Mouse (Mus musculus) kidney, adult 2 months (tissue): ENCODE measurements at regions not wholly inside any gene's neighbourhood (a gene's known extent, or its start where the extent isn't known, plus 50 kb on each side); places are given as distances from the start of the nearest gene placed in this dataset.

Experiments used
- DNase-seq: peaks from one replicate; pipeline ENCODE4 v3.0.0; 2021
- H3K27ac ChIP-seq: fragments of 200-500 bp; 2 replicates; pipeline ENCODE4 v1.5.1; 2012; ENCODE audit warnings: low read depth, low read length, control low read depth, inconsistent platforms; ENCODE audit not compliant: insufficient read depth
- H3K27me3 ChIP-seq: fragments of 200-500 bp; replicated peaks from 2 replicates; pipeline ENCODE4 v1.6.1; 2012; ENCODE audit warnings: mild to moderate bottlenecking, moderate library complexity, low read length, inconsistent platforms; ENCODE audit not compliant: control insufficient read depth, insufficient read depth
- H3K36me3 ChIP-seq: fragments of 200-500 bp; 2 replicates; pipeline ENCODE4 v1.6.1; 2012; ENCODE audit warnings: mild to moderate bottlenecking, moderate library complexity, low read length, inconsistent platforms; ENCODE audit not compliant: control insufficient read depth, insufficient read depth
- H3K4me1 ChIP-seq: fragments of 200-500 bp; 2 replicates; pipeline ENCODE4 v1.6.1; 2011; ENCODE audit warnings: low read length; ENCODE audit not compliant: control insufficient read depth, insufficient read depth
- H3K4me3 ChIP-seq: fragments of 200-500 bp; 2 replicates; pipeline ENCODE4 v1.5.1; 2011; ENCODE audit warnings: mild to moderate bottlenecking, low read depth, low read length, control low read depth; ENCODE audit not compliant: insufficient read depth
- CTCF ChIP-seq: fragments of 200-500 bp; conservative IDR thresholded peaks from 2 replicates; pipeline ENCODE4 v1.5.1; 2011; ENCODE audit warnings: low read depth, mild to moderate bottlenecking, control low read depth, low read length, moderate library complexity, mixed read lengths; ENCODE audit not compliant: insufficient read depth, insufficient read length
- POLR2A ChIP-seq: fragments of 200-500 bp; IDR thresholded peaks from one replicate; pipeline ENCODE4 v1.6.1; 2011; ENCODE audit warnings: low read depth, low read length, control low read depth
- WGBS: fragments of 180-500 bp; shearing (Covaris S2); methylation state at CpG from one replicate; pipeline ENCODE4 v1.1.7; 2018; 5-methylcytosine and 5-hydroxymethylcytosine counted together

DNA sequence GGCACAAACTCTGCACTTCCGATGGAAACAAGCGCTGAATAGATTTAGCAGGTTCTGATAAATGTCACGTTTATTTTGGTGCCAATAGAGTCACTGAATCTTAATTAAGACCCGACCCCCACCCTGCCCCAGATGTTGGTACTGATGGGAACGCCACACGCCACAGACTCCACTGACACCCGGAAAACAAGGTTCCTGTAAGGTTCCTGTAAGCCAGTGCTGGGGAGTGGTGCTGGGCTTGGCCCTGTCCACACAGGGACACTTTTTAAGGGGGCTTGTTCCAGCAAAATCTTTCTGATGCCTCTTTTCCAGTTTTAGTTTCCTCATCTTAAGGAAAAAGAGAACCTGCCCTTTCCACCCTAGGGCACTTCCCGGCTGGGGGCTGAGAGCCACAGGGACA, 84.2 kb upstream of the Mafb start:
- Histone ChIP-seq H3K4me3 (no peak overlapping the region), H3K4me1 (peaks cover 8% of the 10 kb centered on the region; the same call in 1 of the 2 replicates), H3K27ac (peak overlapping the region; percentile 41; the same call in 1 of the 2 replicates), H3K27me3 (no peaks in the 10 kb centered on the region), H3K36me3 (no peaks in the 10 kb centered on the region)
- WGBS: 19% methylated on average over 8 of the region's 8 CpGs
- no peak for TF ChIP-seq POLR2A
- TF ChIP-seq CTCF: no peak
- DNase-seq: no peak

GRCm38 (mm10) chr2:160451481-160452238, 84.8 kb upstream of the Mafb start:
- peak overlapping the region; percentile 71; the same call in 1 of the 2 replicates for H3K27ac ChIP-seq
- H3K27me3 ChIP-seq: no peaks in the 10 kb centered on the region
- TF ChIP-seq POLR2A (no peak), CTCF (no peak)
- no peaks in the 10 kb centered on the region for H3K36me3 ChIP-seq
- H3K4me3 ChIP-seq: peak overlapping the region; percentile 51
- 2% methylated on average over 21 of the region's 21 CpGs for WGBS
- peak; percentile 84 for DNase-seq
- peaks cover 8% of the 10 kb centered on the region; the same call in 1 of the 2 replicates for H3K4me1 ChIP-seq

DNA sequence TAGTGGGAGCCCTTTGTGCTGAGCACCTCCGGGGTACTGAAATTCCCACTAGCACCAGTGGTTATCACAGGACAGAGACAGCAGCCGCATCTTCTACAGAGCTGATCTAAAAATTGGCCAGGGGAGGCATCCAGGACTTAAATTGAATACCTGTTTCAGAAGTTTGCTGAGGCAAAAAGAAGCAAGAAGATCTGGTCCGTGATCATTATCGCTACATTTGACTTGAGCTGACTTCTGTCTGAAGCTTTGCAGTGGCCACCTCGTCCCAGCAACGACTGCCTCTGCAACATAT, 85.3 kb upstream of the Mafb start:
- no peak for TF ChIP-seq POLR2A
- no peak for TF ChIP-seq CTCF
- no peak overlapping the region for H3K4me3 ChIP-seq
- no peaks in the 10 kb centered on the region for H3K27me3 ChIP-seq
- peaks cover 8% of the 10 kb centered on the region; the same call in 1 of the 2 replicates for H3K4me1 ChIP-seq
- no peaks in the 10 kb centered on the region for H3K36me3 ChIP-seq
- no peak overlapping the region for H3K27ac ChIP-seq
- no peak for DNase-seq
- WGBS: 31% methylated on average over 6 of the region's 6 CpGs

DNA sequence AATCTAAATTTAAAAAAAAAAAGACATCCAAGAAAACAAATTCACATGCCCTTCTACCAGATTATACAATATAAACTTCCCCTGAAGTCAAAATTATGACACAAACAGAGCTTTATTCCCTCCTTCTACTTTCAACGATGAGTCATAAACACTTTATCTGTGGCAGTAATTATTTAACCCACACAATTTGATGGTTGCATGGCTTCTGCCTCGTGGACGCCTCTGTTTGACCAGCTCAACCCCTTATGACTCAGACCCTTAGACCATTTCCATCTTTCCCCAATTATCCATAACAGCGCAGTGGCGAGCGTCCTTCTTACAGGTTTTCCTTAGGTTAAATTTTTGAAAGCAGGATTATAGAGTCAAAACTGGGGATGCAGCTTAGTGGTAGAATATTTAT, 85.9 kb upstream of the Mafb start:
- no peak for DNase-seq
- Histone ChIP-seq H3K27me3 (no peaks in the 10 kb centered on the region), H3K27ac (no peak overlapping the region), H3K4me3 (no peak overlapping the region), H3K36me3 (no peaks in the 10 kb centered on the region), H3K4me1 (peaks cover 8% of the 10 kb centered on the region; the same call in 1 of the 2 replicates)
- WGBS: 87% methylated on average over 6 of the region's 6 CpGs
- TF ChIP-seq POLR2A (no peak), CTCF (no peak)

GRCm38 (mm10) chr2:160455617-160456016, 88.8 kb upstream of the Mafb start:
- Histone ChIP-seq H3K27me3 (no peaks in the 10 kb centered on the region), H3K36me3 (no peaks in the 10 kb centered on the region), H3K4me3 (no peak overlapping the region), H3K27ac (no peak overlapping the region), H3K4me1 (no peaks in the 10 kb centered on the region)
- DNase-seq: no peak
- TF ChIP-seq CTCF (no peak), POLR2A (no peak)
- 71% methylated on average over 10 of the region's 10 CpGs for WGBS

DNA sequence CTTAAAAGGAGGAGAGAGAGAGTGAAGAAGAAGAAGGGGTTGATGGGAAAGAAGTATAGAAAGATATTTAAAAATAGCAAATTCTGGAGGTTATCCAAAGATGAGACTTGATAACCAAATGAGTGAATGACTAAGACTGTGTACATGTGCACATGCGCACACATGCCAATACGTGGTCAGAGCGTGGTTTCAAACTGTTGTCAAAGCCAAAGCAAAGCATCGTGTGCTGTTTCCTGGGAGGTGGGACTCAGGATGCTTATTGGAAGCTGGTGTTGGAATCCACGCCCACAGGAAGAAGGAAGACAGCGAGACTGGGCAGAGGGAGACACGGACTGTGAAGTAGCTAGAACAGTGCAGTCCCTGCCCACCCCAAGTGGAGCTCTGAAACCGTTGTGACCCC, 89.8 kb upstream of the Mafb start:
- H3K27me3 ChIP-seq: no peaks in the 10 kb centered on the region
- H3K4me3 ChIP-seq: no peak overlapping the region
- no peaks in the 10 kb centered on the region for H3K4me1 ChIP-seq
- H3K27ac ChIP-seq: no peak overlapping the region
- 78% methylated on average over 8 of the region's 8 CpGs for WGBS
- DNase-seq: no peak
- no peaks in the 10 kb centered on the region for H3K36me3 ChIP-seq
- TF ChIP-seq CTCF (no peak), POLR2A (no peak)

GRCm38 (mm10) chr2:160471561-160471960, 104.7 kb upstream of the Mafb start:
- 91% methylated on average over 4 of the region's 4 CpGs for WGBS
- Histone ChIP-seq H3K4me3 (no peak overlapping the region), H3K27ac (no peak overlapping the region), H3K36me3 (no peaks in the 10 kb centered on the region), H3K27me3 (no peaks in the 10 kb centered on the region), H3K4me1 (no peaks in the 10 kb centered on the region)
- no peak for DNase-seq
- TF ChIP-seq CTCF: no peak
- TF ChIP-seq POLR2A: no peak
